ENCODE assay signal across 8 mouse cellular contexts in genomic region chr5:24860635-24861448, GRCm38 (mm10). TPM values are rescaled to one million over a fixed set of nuclear protein-coding genes. Genes with fewer than 3 reads are reported as not detected.
A peak's percentile ranks its signal among the peaks of the same experiment; 100 is the strongest.
DNase-seq lines count a peak whose midpoint lies in the region.

No protein-coding gene starts in this region.

- intact Hi-C loops in heart, postnatal 10 days (cut with DNase I): no loop called here
- intact Hi-C loops in left cerebral cortex, postnatal 36 days (cut with DNase I): loop anchor here (5.0 kb wide), 1 partner anchor 46 kb away; no protein-coding TSS in a partner anchor

- DNase-seq in kidney, adult 18-20 months: peak; percentile 12
- DNase-seq in kidney, adult 8-10 months: no peak
- peak; percentile 46 for DNase-seq in adrenal gland, adult 8-10 months
- DNase-seq in fibroblast of lung, adult 2 months (ENCODE audit: low read depth): peak; percentile 59
- peak; percentile 74 to 75 for DNase-seq in heart, postnatal 10 days
- peak; percentile 73 to 74 for DNase-seq in left cerebral cortex, postnatal 36 days (ENCODE audit: low spot score in 2 of 2)
- DNase-seq in c-Kit-positive CD71-positive TER-119-positive erythroid progenitor cells, embryonic 14.5 days (ENCODE audit: low spot score): no peak
- no peak for DNase-seq in spleen, postnatal 14 days (ENCODE audit: low spot score in 2 of 2)

RNA-seq across cellular contexts. Expression of gene Rheb, which starts 18.4 kb away (rescaled TPM):
- total RNA-seq in adrenal gland, adult 8-10 months (2022): 10 to 100 TPM; 72.1 to 80.4 (median 78.2) TPM
- total RNA-seq in heart, postnatal 10 days (2021): 10 to 100 TPM; 84.6 to 90.3 TPM
- total RNA-seq in left cerebral cortex, postnatal 36 days (2021): 100 to 1,000 TPM; 119 to 120 TPM

Comparison
In these comparisons a context has a peak if more than half of its experiments do, and no peak if none do; other contexts are left out.
1. DNase-seq: peak in kidney, adult 18-20 months (single experiment), adrenal gland, adult 8-10 months (single experiment), fibroblast of lung, adult 2 months (single experiment), heart, postnatal 10 days (2 of 2) and left cerebral cortex, postnatal 36 days (2 of 2); none in kidney, adult 8-10 months (0 of 2), c-Kit-positive CD71-positive TER-119-positive erythroid progenitor cells, embryonic 14.5 days (single experiment) and spleen, postnatal 14 days (0 of 2).